Mouse (Mus musculus) ovary, adult 18-20 months (tissue): Measurements from ENCODE around the gene Armcx4.
"Not testable (repeated sequence)": the region's sequence is repeated elsewhere in the genome, so short reads cannot be mapped to it uniquely, and the experiment has no call there.

Experiments used
- DNase-seq: peaks from one replicate; pipeline ENCODE4 v3.0.0; 2022; ENCODE audit warnings: low spot score, mixed read lengths

The Armcx4 gene

GRCm38 (mm10) chrX:134686267-134686666 lies at the start of gene Armcx4:
TSS of gene Armcx4 (plus strand) at chrX:134686519.
- DNase-seq = peak; percentile 38

DNA sequence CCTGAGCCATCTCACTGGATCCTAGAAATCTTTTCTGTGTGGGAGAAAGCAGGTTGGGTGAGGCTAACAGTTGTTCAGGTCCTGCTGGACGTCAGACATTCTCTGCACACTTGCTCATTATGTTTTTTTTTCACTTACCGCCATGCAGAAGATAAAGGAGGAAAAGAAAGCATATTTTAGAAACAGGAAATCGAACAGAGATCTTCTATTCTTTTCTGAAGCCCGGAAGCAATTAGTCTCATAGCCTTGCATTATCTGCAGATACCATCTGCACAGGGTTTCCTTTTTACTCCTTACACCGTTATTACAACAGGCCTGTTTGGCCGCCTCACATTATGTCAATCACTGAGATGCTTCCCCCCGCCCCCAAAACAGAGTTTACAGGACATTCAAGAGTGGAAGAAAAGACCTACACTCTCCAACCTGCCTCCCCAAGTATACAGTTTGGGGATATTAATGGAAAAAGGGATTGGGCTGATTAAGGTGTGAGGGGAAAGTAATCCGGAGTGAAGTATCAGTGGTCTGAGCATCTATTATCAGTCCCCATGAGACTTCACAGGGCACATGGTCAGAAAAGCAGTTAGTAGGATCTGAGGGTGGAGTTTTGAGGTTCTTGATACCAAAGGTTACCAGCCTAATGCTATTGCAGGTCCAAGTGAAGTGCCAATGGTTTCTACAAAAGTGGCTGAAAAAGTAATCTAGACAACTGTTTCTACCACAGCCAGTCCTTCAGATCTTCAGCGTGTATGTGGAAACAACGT lies 45.1 kb upstream of the Armcx4 start:
- no peak for DNase-seq

GRCm38 (mm10) chrX:134646338-134646737 lies 40.0 kb upstream of the Armcx4 start:
- DNase-seq = no peak

DNA sequence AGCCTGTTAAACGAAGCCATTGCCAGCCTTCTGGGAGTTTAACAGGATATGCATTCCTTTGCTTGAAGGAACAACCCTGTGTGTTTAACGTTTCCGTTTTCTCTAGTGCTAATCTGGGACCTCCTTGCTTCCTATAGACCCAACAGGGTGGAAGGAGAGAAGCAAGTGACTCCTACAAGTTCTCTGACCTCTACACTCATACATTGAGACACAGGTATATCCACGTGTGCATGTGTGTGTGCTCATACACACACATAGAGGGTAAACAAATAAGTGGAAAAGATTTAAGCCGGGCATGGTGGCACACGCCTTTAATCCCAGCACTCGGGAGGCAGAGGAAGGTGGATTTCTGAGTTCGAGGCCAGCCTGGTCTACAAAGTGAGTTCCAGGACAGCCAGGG lies 38.9 kb upstream of the Armcx4 start:
- DNase-seq = no peak

DNA sequence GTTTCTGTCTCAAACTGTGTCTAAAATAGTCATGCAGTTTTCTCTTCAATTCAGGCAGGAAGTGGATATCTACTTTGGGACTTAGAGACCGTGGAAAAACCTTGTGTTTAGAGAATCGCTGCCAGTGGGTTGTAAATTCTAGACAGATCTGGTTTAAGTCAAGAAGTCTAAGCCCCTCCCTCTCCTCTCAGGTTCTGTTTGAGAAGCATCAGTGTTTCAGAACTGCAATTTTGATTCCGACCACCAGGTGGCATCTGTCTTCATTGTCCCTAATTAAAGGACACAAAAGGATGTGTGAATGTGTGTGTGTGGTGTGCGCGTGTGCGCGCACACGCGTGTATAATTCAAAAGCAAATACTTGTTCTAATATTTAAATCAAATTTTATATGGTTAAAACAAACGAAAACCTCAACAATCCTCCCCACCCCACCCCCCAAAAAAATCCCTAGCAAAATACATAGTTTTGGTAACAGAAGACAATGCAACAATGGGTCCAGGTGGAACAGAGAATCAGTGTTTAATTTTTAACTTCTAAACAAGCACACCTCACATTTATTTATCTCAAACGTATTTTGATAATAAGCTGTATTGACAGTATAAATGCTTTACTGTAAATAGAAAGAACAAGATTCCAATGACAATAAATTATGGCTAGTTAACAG lies 38.2 kb upstream of the Armcx4 start:
- DNase-seq = peak; percentile 17

GRCm38 (mm10) chrX:134652061-134652460 lies 34.3 kb upstream of the Armcx4 start:
- no peak for DNase-seq

DNA sequence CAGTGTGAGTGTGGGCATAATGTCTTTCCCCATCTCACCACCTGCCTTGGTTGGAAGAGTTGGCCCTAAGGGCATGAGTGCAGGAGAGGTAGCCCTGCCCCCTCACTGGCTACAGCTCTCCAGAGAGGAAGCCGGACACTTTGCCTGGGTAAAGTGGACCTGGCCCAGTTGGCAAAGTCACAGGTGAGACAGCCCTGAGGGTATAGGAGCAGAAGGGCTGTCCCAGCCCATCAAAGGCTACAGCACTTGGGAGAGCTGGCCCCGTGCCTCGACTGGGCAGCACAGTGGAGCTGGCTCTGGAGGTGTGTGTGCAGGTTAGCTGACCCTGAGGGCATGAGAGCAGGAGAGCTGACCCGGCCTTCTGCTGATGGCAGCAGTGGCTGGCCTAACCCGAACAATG lies 24.7 kb upstream of the Armcx4 start:
- DNase-seq = no peak

DNA sequence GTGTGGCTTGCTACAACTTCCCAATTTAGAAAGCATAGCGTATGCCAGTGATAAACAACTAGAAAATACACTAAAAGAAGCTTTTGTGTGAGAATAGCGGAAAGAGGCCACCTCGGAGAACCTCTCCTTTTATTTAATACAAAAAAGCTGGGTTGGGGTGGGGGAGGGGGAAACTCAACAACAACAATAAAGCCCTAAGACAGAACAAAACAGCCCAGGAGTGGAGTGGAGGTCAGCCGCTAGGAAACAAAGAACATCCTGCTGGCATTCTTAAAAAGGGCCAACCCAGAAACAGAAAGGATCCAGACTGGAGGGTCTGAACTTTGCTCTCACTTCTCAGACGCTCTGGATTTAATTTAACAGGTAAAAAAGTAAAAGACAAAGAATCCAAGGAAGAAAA lies 11.3 kb upstream of the Armcx4 start:
- DNase-seq = no peak

DNA sequence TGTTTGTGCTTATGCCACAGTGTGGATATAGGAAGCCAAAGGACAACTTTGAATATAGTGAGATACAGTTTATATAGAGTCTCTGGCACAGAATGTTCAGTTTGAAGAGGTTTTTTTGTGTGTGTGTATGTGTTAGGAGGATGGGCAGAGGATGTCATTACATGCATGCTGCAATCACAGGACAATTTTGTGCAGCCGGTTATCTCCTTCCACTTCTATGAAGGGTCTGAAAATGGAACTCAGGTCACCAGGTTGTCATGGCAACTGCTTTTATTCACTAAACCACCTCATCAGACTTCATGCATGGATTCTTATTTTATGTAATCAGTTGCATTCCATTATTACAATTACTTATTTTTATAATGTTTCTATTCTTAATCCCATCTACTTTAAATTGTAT lies 10.4 kb upstream of the Armcx4 start:
- no peak for DNase-seq

DNA sequence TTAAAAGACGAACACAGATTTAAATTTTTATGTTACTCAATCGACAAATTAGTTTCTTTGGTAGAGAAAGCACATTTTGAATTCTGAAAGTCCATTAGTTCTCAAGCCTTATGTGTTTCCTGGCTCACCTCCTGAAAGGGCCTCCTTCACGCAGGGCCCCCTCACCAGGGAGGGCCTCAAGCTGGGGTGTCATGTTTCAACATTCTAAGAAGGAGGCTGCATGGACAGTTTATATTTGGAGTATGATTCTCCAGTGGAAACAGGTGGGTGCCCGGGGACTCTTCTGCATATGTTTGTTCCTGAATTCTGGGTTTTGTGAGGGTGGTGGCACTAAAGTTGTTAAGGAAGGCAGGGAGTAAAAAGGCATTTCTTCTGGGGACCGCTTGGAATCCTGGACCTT lies 1.4 kb upstream of the Armcx4 start:
- DNase-seq = no peak

DNA sequence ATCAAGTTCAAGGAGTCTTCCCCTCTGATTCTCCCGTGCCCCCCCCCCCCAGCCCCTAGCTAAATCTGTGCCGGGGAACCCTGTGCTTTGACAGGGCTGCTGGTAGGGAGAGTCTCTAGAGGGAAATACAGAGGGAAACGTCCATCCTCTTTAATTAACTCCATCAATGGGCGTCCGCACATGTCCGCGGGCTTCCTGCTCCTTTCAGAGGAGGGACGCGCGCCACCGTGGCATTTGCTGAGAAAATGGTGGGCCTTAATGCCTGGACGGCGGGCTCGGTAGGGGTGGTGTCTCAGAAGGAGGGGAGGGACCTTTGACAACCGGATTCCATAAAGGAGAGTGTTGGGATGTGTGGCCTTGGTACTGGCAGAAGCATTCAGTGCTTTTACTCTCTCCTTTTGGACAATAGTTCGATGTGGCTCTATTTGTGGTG lies 436 bp downstream of the Armcx4 start:
- DNase-seq = no peak

DNA sequence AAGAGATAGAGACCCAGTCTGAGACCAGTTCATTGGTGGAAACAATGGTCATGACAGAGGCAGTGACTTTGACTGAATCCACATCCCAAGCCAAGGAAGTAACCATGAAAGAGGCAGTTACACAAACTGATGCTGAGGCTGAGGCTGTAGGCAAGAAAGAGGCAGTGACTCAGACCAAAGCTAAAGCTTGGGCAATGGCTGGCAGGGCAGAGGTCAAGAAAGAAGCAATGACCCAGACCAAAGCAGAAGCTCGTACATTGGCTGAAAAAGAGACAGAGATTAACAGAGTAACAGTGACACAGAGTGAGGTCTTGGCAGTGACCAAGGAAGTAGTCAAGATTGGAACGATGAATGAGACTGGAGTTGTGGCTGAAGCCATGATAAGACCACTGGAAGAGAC lies 3.4 kb downstream of the Armcx4 start:
- DNase-seq = no peak

DNA sequence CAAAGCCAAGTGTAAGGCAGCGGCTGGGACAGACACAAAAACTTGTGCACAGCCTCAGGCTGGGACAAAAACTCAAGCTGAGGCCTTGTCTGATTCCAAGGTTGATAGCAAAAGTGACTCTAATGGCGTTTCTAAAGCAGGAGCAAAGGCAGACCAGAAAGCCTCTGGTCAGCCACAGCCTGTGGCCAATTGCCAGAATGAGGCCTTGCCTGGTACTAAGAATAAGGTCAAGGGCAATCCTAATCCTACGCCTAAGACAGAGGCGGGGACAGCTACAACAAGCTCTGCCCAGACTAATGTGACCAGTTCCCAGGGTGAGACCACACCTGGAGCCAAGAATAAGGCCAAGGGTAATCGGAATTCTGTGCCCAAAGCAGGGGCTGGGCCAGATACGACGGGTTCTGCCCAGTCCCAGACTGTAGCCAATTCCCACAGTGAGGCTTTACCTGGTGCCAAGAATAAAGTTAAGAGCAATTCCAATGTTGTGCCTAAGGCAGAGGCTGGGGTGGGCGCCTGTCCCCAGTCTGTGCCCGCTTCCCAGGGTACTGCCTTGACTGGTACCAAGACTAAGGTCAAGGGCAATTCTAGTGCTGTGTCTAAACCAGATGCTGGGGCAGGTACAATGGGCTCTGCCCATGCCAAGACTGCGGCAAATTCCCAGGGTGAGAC lies 4.7 kb downstream of the Armcx4 start:
- DNase-seq = peak; percentile 14

- no peak for DNase-seq
Measured at GRCm38 (mm10) chrX:134691540-134691935, 5.2 kb downstream of the Armcx4 start.

GRCm38 (mm10) chrX:134716863-134717262 lies 30.5 kb downstream of the Armcx4 start:
- DNase-seq = no peak

- peak; percentile 38 for DNase-seq
Measured at GRCm38 (mm10) chrX:134717752-134718308, 31.5 kb downstream of the Armcx4 start, which contains the start of gene Armcx1. TSS of gene Armcx1 (plus strand) at chrX:134717963.

GRCm38 (mm10) chrX:134718524-134718923 lies 32.2 kb downstream of the Armcx4 start:
- DNase-seq = peak; percentile 42

- DNase-seq = not testable (repeated sequence)
Measured at GRCm38 (mm10) chrX:134723762-134724161, 37.4 kb downstream of the Armcx4 start.

GRCm38 (mm10) chrX:134729778-134730177 lies 43.5 kb downstream of the Armcx4 start:
- DNase-seq = no peak

DNA sequence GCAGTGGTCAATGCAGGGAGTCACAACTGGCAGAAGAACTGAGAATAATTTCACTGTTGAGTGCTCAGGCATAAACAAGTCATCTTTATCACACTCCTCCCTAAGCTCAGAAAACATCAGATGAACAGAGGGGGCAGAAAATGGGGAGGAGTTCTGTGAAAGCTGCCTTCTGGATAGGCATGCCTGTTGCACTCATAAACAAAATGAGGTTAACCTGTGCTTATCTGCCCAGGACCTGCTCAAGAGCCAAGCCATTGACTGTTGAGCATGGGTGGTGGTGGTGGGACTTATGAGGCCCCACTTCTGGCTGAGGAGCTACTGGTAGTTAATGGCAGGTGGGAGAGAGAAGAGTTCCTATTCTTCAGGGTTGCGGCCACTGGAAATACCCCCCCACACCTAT lies 51.5 kb downstream of the Armcx4 start:
- no peak for DNase-seq

DNA sequence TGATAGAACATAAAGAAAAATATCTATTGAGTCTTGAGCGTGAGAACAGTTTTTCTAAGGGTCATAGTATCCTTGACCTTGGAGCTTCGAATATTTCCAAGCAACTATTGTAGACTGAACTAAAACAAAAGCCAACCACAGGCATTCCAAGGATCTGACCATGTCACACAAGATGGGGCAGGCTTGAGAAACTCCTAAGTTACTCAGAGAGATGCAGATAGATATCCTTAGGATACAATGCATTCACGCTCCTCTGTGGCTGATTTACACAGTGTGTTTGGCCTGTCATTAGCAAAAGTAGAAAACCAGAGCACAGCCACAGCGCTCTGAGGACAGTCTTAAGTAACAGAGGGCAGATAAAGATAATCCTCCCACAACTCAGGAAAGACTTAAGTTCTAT lies 52.8 kb downstream of the Armcx4 start:
- no peak for DNase-seq

GRCm38 (mm10) chrX:134741862-134742261 lies 55.5 kb downstream of the Armcx4 start:
- no peak for DNase-seq
